Mouse (Mus musculus): ENCODE results near the gene Ufd1.

- TF ChIP-seq POLR2A (IDR thresholded peaks at IDR 0.05; ENCODE audit: extremely low read depth, insufficient read depth, low read length) (no peak), CTCF (IDR thresholded peaks at IDR 0.05; ENCODE audit: extremely low read depth, insufficient read depth, low read length) (no peak)
Measured at GRCm38 (mm10) chr16:18786652-18787051, 24.9 kb upstream of the Ufd1 start.
